Comparison of ENCODE assay signal across 11 mouse cellular contexts in genomic region chr9:72812594-72813570, GRCm38 (mm10). TPM values are rescaled to one million over a fixed set of nuclear protein-coding genes. Genes with fewer than 3 reads are reported as not detected.
DNase-seq lines count a peak whose midpoint lies in the region; ATAC-seq lines count a peak whose summit lies in the region.
"Had no signal": no experiment of that assay in that cellular context is flagged by ENCODE, and none has a peak within 500 bp of the region (broad histone marks: within the 10 kb centered on the region; RNA-seq: fewer than 3 reads in every experiment).

No protein-coding gene starts in this region.

- peak; percentile 84 for DNase-seq in embryo, embryonic 9.5 days (ENCODE audit: extremely low spot score)
- DNase-seq in frontal cortex, postnatal 25 days (ENCODE audit: low spot score in 2 of 2): no peak
- DNase-seq in left cerebral cortex, postnatal 36 days (ENCODE audit: low spot score in 2 of 2): no peak
- DNase-seq: cerebellum, adult 11 months; layer of hippocampus, postnatal 36 days; thymus, postnatal 36 days had no signal

- H3K27me3 ChIP-seq in midbrain, embryonic 12.5 days: peaks cover 7% of the 10 kb centered on the region; the same call in 1 of the 2 replicates
- peaks cover 10% of the 10 kb centered on the region for H3K27me3 ChIP-seq in midbrain, embryonic 16.5 days (ENCODE audit: control insufficient read depth, insufficient read depth, low read depth, low read length)
- no peaks in the 10 kb centered on the region for H3K27me3 ChIP-seq in kidney, embryonic 16.5 days (ENCODE audit: insufficient read depth, low read length)

- peak overlapping the region; percentile 37 for H3K4me2 ChIP-seq in midbrain, embryonic 12.5 days (replicated peaks)
- H3K4me2 ChIP-seq in midbrain, embryonic 16.5 days (ENCODE audit: low read length): no peak overlapping the region
- H3K4me2 ChIP-seq in kidney, embryonic 16.5 days (replicated peaks; ENCODE audit: low read depth, low read length): peak overlapping the region; percentile 40

- 0 out of 2 replicates have a peak, but pooled peaks cover 3% of the 10 kb centered on the region for H3K36me3 ChIP-seq in midbrain, embryonic 12.5 days
- H3K36me3 ChIP-seq in midbrain, embryonic 16.5 days (ENCODE audit: control insufficient read depth, insufficient read depth, low read length): no peaks in the 10 kb centered on the region
- H3K36me3 ChIP-seq in kidney, embryonic 16.5 days (ENCODE audit: insufficient read depth, low read length): no peaks in the 10 kb centered on the region

- H3K4me1 ChIP-seq in midbrain, embryonic 12.5 days: peaks cover 37% of the 10 kb centered on the region
- peaks cover 6% of the 10 kb centered on the region; the same call in 1 of the 2 replicates for H3K4me1 ChIP-seq in midbrain, embryonic 16.5 days (ENCODE audit: control insufficient read depth, insufficient read depth, low read length)
- peaks cover 38% of the 10 kb centered on the region for H3K4me1 ChIP-seq in kidney, embryonic 16.5 days (ENCODE audit: insufficient read depth, low read length)

- 10% methylated on average over 18 of the region's 18 CpGs for WGBS in midbrain, embryonic 12.5 days
- WGBS in midbrain, embryonic 16.5 days: 20% methylated on average over 18 of the region's 18 CpGs
- WGBS in kidney, embryonic 16.5 days: 17% methylated on average over 18 of the region's 18 CpGs

- no peak overlapping the region for H3K27ac ChIP-seq in midbrain, embryonic 12.5 days (replicated peaks)
- no peak overlapping the region for H3K27ac ChIP-seq in midbrain, embryonic 16.5 days (ENCODE audit: low read length)
- peak overlapping the region; percentile 77 for H3K27ac ChIP-seq in kidney, embryonic 16.5 days (ENCODE audit: low read length)

- H3K9me3 ChIP-seq in midbrain, embryonic 12.5 days: no peaks in the 10 kb centered on the region
- H3K9me3 ChIP-seq in midbrain, embryonic 16.5 days (replicated peaks; ENCODE audit: control insufficient read depth, low read length, poor library complexity, severe bottlenecking): no peaks in the 10 kb centered on the region
- H3K9me3 ChIP-seq in kidney, embryonic 16.5 days (ENCODE audit: low read length): no peaks in the 10 kb centered on the region

- no peak overlapping the region for H3K4me3 ChIP-seq in midbrain, embryonic 12.5 days
- no peak overlapping the region for H3K4me3 ChIP-seq in midbrain, embryonic 16.5 days (ENCODE audit: low read depth, low read length)
- no peak overlapping the region for H3K4me3 ChIP-seq in kidney, embryonic 16.5 days (ENCODE audit: low read length)
- H3K4me3 ChIP-seq: myocyte had no signal

- intact Hi-C loops in left cerebral cortex, postnatal 36 days (cut with DNase I): no loop called here

- H3K9ac ChIP-seq in midbrain, embryonic 12.5 days (replicated peaks): no peak overlapping the region
- H3K9ac ChIP-seq in midbrain, embryonic 16.5 days (ENCODE audit: low read depth, low read length): no peak overlapping the region
- H3K9ac ChIP-seq in kidney, embryonic 16.5 days (replicated peaks; ENCODE audit: low read length): no peak overlapping the region

- no peak for ATAC-seq in midbrain, embryonic 12.5 days (ENCODE audit: low FRiP score, low read depth)
- ATAC-seq in midbrain, embryonic 16.5 days: no peak
- ATAC-seq in kidney, embryonic 16.5 days (ENCODE audit: low FRiP score, low TSS enrichment): peak; percentile 72
- ATAC-seq in neutrophil, adult 5-6 weeks (ENCODE audit: extremely low read depth, insufficient number of reproducible peaks, low FRiP score, poor library complexity, severe bottlenecking): peak; percentile 60; the same call in 1 of the 2 replicates

RNA-seq across cellular contexts. Expression of gene Prtg, which starts 6.2 kb away (rescaled TPM):
- 2.3 and 2.6 TPM in 2 replicates for polyA plus RNA-seq in midbrain, embryonic 12.5 days (2016; fragmentation: Nextera tagmentation; extraction: Ambion mirVana)
- 0.41 and 0.56 TPM in 2 replicates for polyA plus RNA-seq in midbrain, embryonic 16.5 days (2015; fragmentation: Nextera tagmentation; extraction: Ambion mirVana)
- 1.8 and 2.0 TPM in 2 replicates for polyA plus RNA-seq in kidney, embryonic 16.5 days (2015; fragmentation: Nextera tagmentation; extraction: Ambion mirVana)
- total RNA-seq in neutrophil, adult 5-6 weeks (2017): 0.12 TPM in 1 of 2 replicates, not detected in the other
- total RNA-seq in left cerebral cortex, postnatal 36 days (2021): 1 to 10 TPM in 1 of 2 experiments, under 1 TPM in 1; 0.96 to 1.4 TPM

Comparison
In these comparisons a context has a peak if more than half of its experiments do, and no peak if none do; other contexts are left out.
1. ATAC-seq: peak in kidney, embryonic 16.5 days (single experiment) and neutrophil, adult 5-6 weeks (single experiment); none in midbrain, embryonic 12.5 days (single experiment) and midbrain, embryonic 16.5 days (single experiment).